Comparison of ENCODE assay signal across 9 mouse cellular contexts in the genomic region with DNA sequence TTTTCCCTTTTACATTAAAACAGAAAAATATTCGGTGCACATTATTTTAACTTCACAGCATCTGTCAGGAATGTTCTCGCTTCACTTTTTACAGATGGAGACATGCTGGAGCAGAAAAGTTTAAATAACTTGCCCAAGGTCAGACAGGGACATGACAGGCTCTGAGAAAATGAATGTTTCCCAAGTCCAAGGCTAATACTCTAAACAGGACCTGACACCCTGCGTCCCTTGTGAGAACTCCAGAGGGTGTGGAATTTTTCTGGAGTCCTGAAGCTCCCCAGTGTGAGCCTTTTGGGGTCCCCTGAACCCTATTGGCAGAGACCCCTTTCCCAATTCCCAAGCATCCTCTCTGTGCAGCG. TPM values are rescaled to one million over a fixed set of nuclear protein-coding genes. Genes with fewer than 3 reads are reported as not detected.
DNase-seq lines count a peak whose midpoint lies in the region; ATAC-seq and TF ChIP-seq lines count a peak whose summit lies in the region.
"Had no signal": no experiment of that assay in that cellular context is flagged by ENCODE, and none has a peak within 500 bp of the region (broad histone marks: within the 10 kb centered on the region; RNA-seq: fewer than 3 reads in every experiment).

No protein-coding gene starts in this region.

- peaks cover 56% of the 10 kb centered on the region for H3K27me3 ChIP-seq in megakaryocyte, embryonic 14.5 days (replicated peaks)
- peaks cover 43% of the 10 kb centered on the region for H3K27me3 ChIP-seq in limb, embryonic 14.5 days (ENCODE audit: control insufficient read depth, insufficient read depth, low read length)
- peaks cover 17% of the 10 kb centered on the region for H3K27me3 ChIP-seq in stomach, embryonic 16.5 days (ENCODE audit: control insufficient read depth, insufficient read depth, low read length)

- peak overlapping the region; percentile 51 for H3K9ac ChIP-seq in limb, embryonic 14.5 days (ENCODE audit: low read depth, low read length, severe bottlenecking)
- peak overlapping the region; percentile 63; the same call in 1 of the 2 replicates for H3K9ac ChIP-seq in stomach, embryonic 16.5 days (ENCODE audit: low read length)

- peaks cover 12% of the 10 kb centered on the region for H3K4me1 ChIP-seq in megakaryocyte, embryonic 14.5 days
- H3K4me1 ChIP-seq in limb, embryonic 14.5 days (ENCODE audit: control insufficient read depth, insufficient read depth, low read length): no peaks in the 10 kb centered on the region
- H3K4me1 ChIP-seq in stomach, embryonic 16.5 days (ENCODE audit: control insufficient read depth, insufficient read depth, low read length): peaks cover 2% of the 10 kb centered on the region; the same call in 1 of the 2 replicates

- H3K4me3 ChIP-seq in megakaryocyte, embryonic 14.5 days (replicated peaks): peak overlapping the region; percentile 86
- peak overlapping the region; percentile 52 for H3K4me3 ChIP-seq in limb, embryonic 14.5 days (replicated peaks; ENCODE audit: low read length)
- peak overlapping the region; percentile 55 for H3K4me3 ChIP-seq in stomach, embryonic 16.5 days (replicated peaks; ENCODE audit: low read length)

- no peak for TF ChIP-seq POLR2A in limb, embryonic 14.5 days (IDR thresholded peaks at IDR 0.05; ENCODE audit: borderline replicate concordance, extremely low read depth, insufficient read depth, insufficient read length)

- no peak for ATAC-seq in megakaryocyte, adult 5-6 weeks (ENCODE audit: poor library complexity, severe bottlenecking)
- no peak for ATAC-seq in limb, embryonic 14.5 days (ENCODE audit: low FRiP score, low read depth)
- ATAC-seq in stomach, embryonic 16.5 days (ENCODE audit: insufficient read depth, low FRiP score): no peak

- DNase-seq in adrenal gland, adult (ENCODE audit: inconsistent age in 2 of 2, low spot score in 1 of 2): peak; percentile 12 to 55
- DNase-seq in adrenal gland, adult 8-10 months: no peak
- no peak for DNase-seq in limb, embryonic 14.5 days (ENCODE audit: low spot score)
- DNase-seq in cerebellum, postnatal 14 days: no peak
- no peak for DNase-seq in spleen, postnatal 14 days (ENCODE audit: low spot score in 2 of 2)

- H3K9me3 ChIP-seq in megakaryocyte, embryonic 14.5 days: 0 out of 2 replicates have a peak, but pooled peaks cover 6% of the 10 kb centered on the region
- no peaks in the 10 kb centered on the region for H3K9me3 ChIP-seq in limb, embryonic 14.5 days (ENCODE audit: control insufficient read depth, low read length)
- no peaks in the 10 kb centered on the region for H3K9me3 ChIP-seq in stomach, embryonic 16.5 days (replicated peaks; ENCODE audit: control insufficient read depth, low read length)

- H3K36me3 ChIP-seq in megakaryocyte, embryonic 14.5 days (replicated peaks; ENCODE audit: low read length): no peaks in the 10 kb centered on the region
- no peaks in the 10 kb centered on the region for H3K36me3 ChIP-seq in limb, embryonic 14.5 days (ENCODE audit: control insufficient read depth, insufficient read depth, low read length)
- no peaks in the 10 kb centered on the region for H3K36me3 ChIP-seq in stomach, embryonic 16.5 days (ENCODE audit: control insufficient read depth, insufficient read depth, low read length)

- peak overlapping the region; percentile 97 for H3K4me2 ChIP-seq in limb, embryonic 14.5 days (replicated peaks; ENCODE audit: low read depth, low read length, severe bottlenecking)
- H3K4me2 ChIP-seq in stomach, embryonic 16.5 days (ENCODE audit: low read depth, low read length): peak overlapping the region; percentile 97

- H3K27ac ChIP-seq in limb, embryonic 14.5 days (replicated peaks; ENCODE audit: low read depth, low read length): no peak overlapping the region
- H3K27ac ChIP-seq in stomach, embryonic 16.5 days (ENCODE audit: low read length): no peak overlapping the region

- 17% methylated on average over 4 of the region's 4 CpGs for WGBS in limb, embryonic 14.5 days
- WGBS in stomach, embryonic 16.5 days: 15% methylated on average over 4 of the region's 4 CpGs

RNA-seq across cellular contexts. Expression of a gene that starts 0.5 kb away (rescaled TPM):
- under 1 TPM in 2 of 4 experiments, not detected in 2; 0.20 to 0.28 TPM for total RNA-seq in adrenal gland, adult 8-10 months (2022)
- polyA plus RNA-seq in megakaryocyte, embryonic 14.5 days (2012; ENCODE audit: insufficient read depth, low replicate concordance): not detected in 2 replicates
- total RNA-seq in megakaryocyte, adult 5-6 weeks (2015): not detected in 2 replicates
- not detected in 2 replicates for total RNA-seq in megakaryocyte, adult 5-6 weeks (2017)
- polyA plus RNA-seq in limb, embryonic 14.5 days (2012; rRNA removed): 0.50 and 0.79 TPM in 2 replicates
- 0.76 and 1.0 TPM in 2 replicates for polyA plus RNA-seq in limb, embryonic 14.5 days (2014; fragmentation: Nextera tagmentation; extraction: Ambion mirVana)
- polyA plus RNA-seq in stomach, embryonic 16.5 days (2015; fragmentation: Nextera tagmentation; extraction: Ambion mirVana): 0.90 and 0.96 TPM in 2 replicates
- polyA plus RNA-seq: small intestine, adult 2 months had no signal

Comparison
In these comparisons a context has a peak if more than half of its experiments do, and no peak if none do; other contexts are left out.
1. DNase-seq: peak in adrenal gland, adult (2 of 2); none in adrenal gland, adult 8-10 months (single experiment), limb, embryonic 14.5 days (single experiment), cerebellum, postnatal 14 days (0 of 2) and spleen, postnatal 14 days (0 of 2).
2. Peak in every context shown above with its lines, with median percentiles within 50 percentile points of each other: H3K4me3 ChIP-seq.